Mouse (Mus musculus) liver, embryonic 13.5 days (tissue): ENCODE measurements around the gene Cemip2. TPM values are rescaled to one million over a fixed set of nuclear protein-coding genes. Genes with fewer than 3 reads are reported as not detected.

Source experiments
- ATAC-seq: fragments of 200-750 bp; cut with Nextera tagmentation; 2 replicates; pipeline ENCODE4 v1.8.0; 2017; ENCODE audit warnings: low read depth, mild to moderate bottlenecking, moderate number of reproducible peaks, moderate library complexity
- DNase-seq: peaks from one replicate; pipeline ENCODE4 v3.0.0; 2022
- H3K27ac ChIP-seq: fragments of 300-500 bp; sonication (generic); 2 replicates; pipeline ENCODE4 v1.5.1; 2015; ENCODE audit warnings: moderate library complexity, mild to moderate bottlenecking, inconsistent platforms
- H3K27me3 ChIP-seq: fragments of 300-500 bp; sonication (generic); 2 replicates; pipeline ENCODE4 v1.6.1; 2015; ENCODE audit warnings: mild to moderate bottlenecking, inconsistent platforms
- H3K36me3 ChIP-seq: fragments of 300-500 bp; sonication (generic); 2 replicates; pipeline ENCODE4 v1.6.1; 2015; ENCODE audit warnings: mild to moderate bottlenecking, inconsistent platforms
- H3K4me1 ChIP-seq: fragments of 300-500 bp; sonication (generic); replicated peaks from 2 replicates; pipeline ENCODE4 v1.6.1; 2015; ENCODE audit warnings: inconsistent platforms
- H3K4me2 ChIP-seq: fragments of 300-500 bp; sonication (generic); 2 replicates; pipeline ENCODE4 v1.6.1; 2015; ENCODE audit warnings: inconsistent platforms, mild to moderate bottlenecking, moderate library complexity
- H3K4me3 ChIP-seq: fragments of 300-500 bp; sonication (generic); replicated peaks from 2 replicates; pipeline ENCODE4 v1.5.1; 2015; ENCODE audit warnings: mild to moderate bottlenecking, inconsistent platforms
- H3K9ac ChIP-seq: fragments of 300-500 bp; sonication (generic); 2 replicates; pipeline ENCODE4 v1.6.1; 2015; ENCODE audit warnings: mild to moderate bottlenecking, inconsistent platforms
- H3K9me3 ChIP-seq: fragments of 300-500 bp; sonication (generic); replicated peaks from 2 replicates; pipeline ENCODE4 v1.6.1; 2016; ENCODE audit warnings: inconsistent platforms
- WGBS: fragments of 180-500 bp; shearing (Covaris S2); methylation state at CpG from one replicate; pipeline ENCODE4 v1.1.7; 2015; ENCODE audit not compliant: insufficient replicate concordance; 5-methylcytosine and 5-hydroxymethylcytosine counted together
- polyA plus RNA-seq: library from polyadenylated mRNA; unstranded; fragments of >200 nt; fragmentation: Nextera tagmentation; extraction: Ambion mirVana; gene quantifications from 2 replicates; pipeline ENCODE4 v1.2.1, GENCODE M21; 2015

Cemip2 gene
- polyA plus RNA-seq, 1 experiment from 2014 or later: 7.2 TPM

DNA sequence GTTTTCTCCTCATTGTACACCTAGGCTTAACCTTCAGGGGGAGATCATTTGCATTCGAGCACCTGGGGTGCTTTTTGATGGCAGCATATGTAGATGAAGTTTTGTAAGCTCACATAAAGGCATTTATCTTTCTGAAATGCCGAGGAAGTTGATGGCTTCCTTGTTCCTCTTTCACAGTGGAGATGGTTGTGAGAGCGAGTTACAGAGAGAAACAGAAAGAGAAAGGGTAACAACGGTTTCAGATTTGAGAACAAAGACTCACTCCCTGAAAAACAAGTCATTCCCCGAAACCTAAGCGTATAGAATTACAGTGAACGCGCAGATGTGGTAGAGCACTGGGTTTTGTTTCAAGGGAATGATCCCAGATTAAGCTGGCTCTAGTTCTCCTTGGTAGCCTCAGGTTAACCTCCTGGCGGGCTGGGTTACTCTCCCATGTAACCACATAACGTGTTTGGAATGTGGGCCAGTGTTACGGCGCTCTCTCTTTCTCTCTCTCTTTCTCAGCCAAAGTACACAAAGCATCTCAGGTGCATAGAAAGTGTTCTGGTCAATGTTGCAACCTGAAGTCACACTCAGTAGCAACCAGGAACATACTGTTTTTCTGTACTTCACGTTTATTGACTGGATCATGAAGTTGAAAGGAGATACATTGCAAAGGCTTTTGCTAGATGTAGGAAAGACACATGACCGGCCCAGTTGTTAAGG is 40.0 kb downstream of the Cemip2 start:
- DNase-seq: no peak
- Histone ChIP-seq H3K36me3 (peaks cover 23% of the 10 kb centered on the region), H3K27me3 (no peaks in the 10 kb centered on the region), H3K9me3 (no peaks in the 10 kb centered on the region), H3K4me1 (no peaks in the 10 kb centered on the region), H3K4me2 (no peak overlapping the region), H3K9ac (no peak overlapping the region), H3K27ac (no peak overlapping the region), H3K4me3 (no peak overlapping the region)
- WGBS: 73% methylated on average over 14 of the region's 14 CpGs
- ATAC-seq: no peak

DNA sequence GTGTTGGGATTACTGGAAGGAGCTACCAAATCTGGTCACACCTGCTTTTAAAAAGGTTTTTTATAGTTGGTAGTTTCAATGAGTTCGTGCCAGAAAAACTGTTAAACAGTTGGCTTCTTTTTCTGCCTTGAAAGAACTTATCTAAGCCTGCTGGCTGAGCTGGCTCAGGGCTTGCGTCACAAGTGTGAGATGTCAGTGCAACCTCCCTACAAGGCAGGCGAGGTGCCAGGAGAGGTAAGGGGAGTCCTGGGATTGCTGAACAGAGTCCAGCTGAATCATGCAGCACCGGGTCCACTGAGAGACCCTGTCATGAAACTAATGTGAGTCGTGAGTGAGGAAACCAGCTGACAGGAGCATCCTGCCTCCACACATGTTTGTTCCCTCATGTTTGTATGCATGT is 41.4 kb downstream of the Cemip2 start:
- Histone ChIP-seq H3K27ac (no peak overlapping the region), H3K4me3 (no peak overlapping the region), H3K9ac (no peak overlapping the region), H3K4me1 (no peaks in the 10 kb centered on the region), H3K27me3 (no peaks in the 10 kb centered on the region), H3K9me3 (no peaks in the 10 kb centered on the region), H3K4me2 (no peak overlapping the region), H3K36me3 (peaks cover 17% of the 10 kb centered on the region)
- no peak for ATAC-seq
- no peak for DNase-seq
- WGBS: 63% methylated on average over 5 of the region's 5 CpGs

DNA sequence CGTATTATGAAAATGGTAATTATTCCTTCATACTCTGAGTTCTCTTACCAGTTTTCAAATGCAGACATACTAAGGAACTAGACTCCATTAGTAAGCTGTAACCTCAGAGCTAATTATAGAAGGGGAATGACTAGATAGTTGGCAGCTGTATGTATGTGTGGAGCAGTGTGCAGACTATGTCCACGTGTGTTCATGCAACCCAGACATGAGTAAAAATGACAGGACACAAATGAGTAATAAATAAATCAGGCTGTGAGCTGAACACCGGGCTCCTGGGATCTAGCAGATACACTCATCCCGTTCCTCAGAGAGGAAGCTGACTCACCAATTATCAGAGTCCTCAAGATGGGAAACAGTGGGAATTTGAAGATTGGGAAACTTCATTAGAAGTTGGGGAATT is 42.0 kb downstream of the Cemip2 start:
- Histone ChIP-seq H3K9me3 (no peaks in the 10 kb centered on the region), H3K4me3 (no peak overlapping the region), H3K4me1 (no peaks in the 10 kb centered on the region), H3K4me2 (no peak overlapping the region), H3K27ac (no peak overlapping the region), H3K36me3 (peaks cover 17% of the 10 kb centered on the region), H3K9ac (no peak overlapping the region), H3K27me3 (no peaks in the 10 kb centered on the region)
- WGBS: 57% methylated on average over 4 of the region's 4 CpGs
- ATAC-seq (no peak), DNase-seq (no peak)

DNA sequence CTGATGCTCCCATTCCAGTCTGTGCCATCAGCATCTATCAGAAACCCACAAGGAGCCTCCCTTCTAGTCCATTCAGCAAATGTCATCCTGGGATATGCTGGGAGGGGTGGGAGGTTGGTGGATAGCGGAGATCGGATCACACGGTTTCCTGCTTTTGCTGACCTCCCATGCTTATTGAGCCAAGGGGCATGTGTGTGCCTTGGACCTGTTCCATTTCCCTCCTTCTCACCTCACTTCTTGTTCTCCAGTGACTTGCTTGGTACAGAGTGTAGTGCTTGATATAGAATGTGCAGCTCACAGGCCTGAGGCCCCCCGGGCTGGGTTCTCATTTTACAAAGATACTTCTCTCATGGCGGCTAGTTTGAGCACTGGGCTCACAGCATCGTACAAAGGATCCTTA is 43.7 kb downstream of the Cemip2 start:
- Histone ChIP-seq H3K27me3 (no peaks in the 10 kb centered on the region), H3K36me3 (peaks cover 12% of the 10 kb centered on the region; the same call in 1 of the 2 replicates)
- ATAC-seq: no peak

DNA sequence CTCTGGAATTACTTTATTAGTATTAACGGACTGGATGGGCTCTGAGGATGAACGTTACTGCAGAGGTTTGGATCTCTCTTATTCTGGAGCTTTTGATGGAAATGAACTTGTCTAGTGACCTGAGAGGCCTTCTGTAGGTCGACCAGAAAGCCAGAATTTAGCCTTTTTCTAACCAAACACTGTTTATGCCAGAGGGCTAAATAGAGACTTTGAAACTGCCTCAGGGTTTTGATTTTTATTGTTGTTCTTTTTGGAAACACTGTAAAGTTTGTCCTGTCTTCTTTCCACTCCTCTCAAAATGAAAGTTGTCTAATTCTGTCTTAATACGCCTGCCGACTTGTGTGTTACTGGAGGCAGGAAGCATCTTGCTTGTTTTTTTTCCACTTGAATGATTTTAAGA is 46.0 kb downstream of the Cemip2 start:
- DNase-seq: no peak
- Histone ChIP-seq H3K4me1 (no peaks in the 10 kb centered on the region), H3K27me3 (no peaks in the 10 kb centered on the region), H3K36me3 (no peaks in the 10 kb centered on the region), H3K4me3 (no peak overlapping the region), H3K9me3 (no peaks in the 10 kb centered on the region), H3K27ac (no peak overlapping the region), H3K4me2 (no peak overlapping the region), H3K9ac (no peak overlapping the region)
- no peak for ATAC-seq
- WGBS: 70% methylated on average over 5 of the region's 5 CpGs

More for the DNA sequence above, 43.7 kb downstream of the Cemip2 start:
- no peak overlapping the region for H3K9ac ChIP-seq
- H3K27ac ChIP-seq: no peak overlapping the region
- WGBS: 78% methylated on average over 6 of the region's 6 CpGs
- no peak for DNase-seq
- H3K4me3 ChIP-seq: no peak overlapping the region
- no peaks in the 10 kb centered on the region for H3K9me3 ChIP-seq
- H3K4me1 ChIP-seq: no peaks in the 10 kb centered on the region
- H3K4me2 ChIP-seq: no peak overlapping the region

DNA sequence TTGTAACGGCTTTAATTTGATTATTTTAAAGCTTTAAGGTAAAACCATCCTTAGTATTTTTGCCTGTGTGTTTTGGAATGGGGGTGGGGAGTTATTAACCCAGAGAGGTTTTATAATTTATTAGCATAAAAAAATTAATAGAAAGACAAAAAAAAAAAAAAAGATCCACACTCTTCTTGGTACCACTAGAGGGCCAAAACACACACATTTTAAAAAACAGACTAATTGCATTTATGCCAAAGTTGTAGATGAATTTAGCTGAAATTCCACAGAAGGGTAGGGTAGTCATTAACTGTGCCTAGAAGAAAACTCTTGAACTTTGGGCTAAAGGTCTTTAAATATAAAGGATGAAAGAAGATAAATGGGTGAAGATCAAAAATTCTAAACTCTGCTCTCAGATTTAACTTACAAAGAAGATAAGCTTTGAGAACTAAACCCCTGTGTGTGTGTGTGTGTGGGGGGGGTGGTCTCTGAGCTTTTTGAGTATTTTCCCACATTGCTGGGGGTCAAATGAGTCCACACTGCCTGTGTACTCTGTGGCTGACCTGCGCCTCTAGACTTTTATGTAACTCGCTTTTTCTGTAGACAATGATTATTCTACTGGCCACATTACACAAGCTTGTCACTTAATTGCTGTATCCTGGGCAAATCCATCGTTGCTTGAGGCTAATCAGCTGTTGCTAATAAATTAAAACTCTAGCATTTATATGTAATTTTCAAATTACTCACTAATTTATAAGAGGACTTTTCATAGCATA is 47.2 kb downstream of the Cemip2 start:
- Histone ChIP-seq H3K27ac (no peak overlapping the region), H3K9me3 (no peaks in the 10 kb centered on the region), H3K27me3 (no peaks in the 10 kb centered on the region), H3K4me3 (no peak overlapping the region), H3K4me2 (no peak overlapping the region), H3K9ac (no peak overlapping the region), H3K36me3 (0 out of 2 replicates have a peak, but pooled peaks cover 7% of the 10 kb centered on the region), H3K4me1 (no peaks in the 10 kb centered on the region)
- DNase-seq: no peak
- 77% methylated on average over 4 of the region's 4 CpGs for WGBS
- ATAC-seq: no peak

DNA sequence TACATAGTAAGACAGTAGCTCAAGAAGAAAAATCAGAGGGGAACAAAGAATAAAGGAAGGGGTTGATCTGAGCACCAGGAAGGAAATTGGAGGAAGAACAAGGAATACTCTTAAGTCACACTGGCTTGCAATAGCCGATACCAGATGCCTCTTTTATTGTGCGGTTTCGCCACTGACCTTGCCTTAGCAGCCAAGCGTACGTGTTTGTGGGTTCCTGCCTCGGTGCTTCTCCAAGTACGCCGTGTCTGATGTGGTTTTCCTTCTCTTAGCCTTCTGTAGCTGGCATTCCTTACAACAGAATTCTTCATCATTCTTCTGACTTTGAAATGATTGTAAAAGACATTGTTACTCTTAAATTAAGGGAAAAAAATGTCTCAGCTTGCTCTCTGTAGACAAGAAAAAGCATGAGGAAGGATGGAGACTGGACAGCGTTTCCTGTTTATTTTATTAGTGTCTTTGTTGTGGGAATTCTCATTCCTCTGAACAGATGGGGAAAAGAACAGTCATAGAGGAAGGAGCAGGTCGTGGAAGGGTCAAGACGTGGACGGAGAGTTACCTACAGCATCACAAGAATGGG is 55.4 kb downstream of the Cemip2 start:
- Histone ChIP-seq H3K4me1 (no peaks in the 10 kb centered on the region), H3K27me3 (no peaks in the 10 kb centered on the region), H3K4me2 (no peak overlapping the region), H3K9ac (no peak overlapping the region), H3K4me3 (no peak overlapping the region), H3K27ac (no peak overlapping the region), H3K36me3 (peaks cover 37% of the 10 kb centered on the region), H3K9me3 (no peaks in the 10 kb centered on the region)
- WGBS: 54% methylated on average over 12 of the region's 12 CpGs
- ATAC-seq (no peak), DNase-seq (no peak)

DNA sequence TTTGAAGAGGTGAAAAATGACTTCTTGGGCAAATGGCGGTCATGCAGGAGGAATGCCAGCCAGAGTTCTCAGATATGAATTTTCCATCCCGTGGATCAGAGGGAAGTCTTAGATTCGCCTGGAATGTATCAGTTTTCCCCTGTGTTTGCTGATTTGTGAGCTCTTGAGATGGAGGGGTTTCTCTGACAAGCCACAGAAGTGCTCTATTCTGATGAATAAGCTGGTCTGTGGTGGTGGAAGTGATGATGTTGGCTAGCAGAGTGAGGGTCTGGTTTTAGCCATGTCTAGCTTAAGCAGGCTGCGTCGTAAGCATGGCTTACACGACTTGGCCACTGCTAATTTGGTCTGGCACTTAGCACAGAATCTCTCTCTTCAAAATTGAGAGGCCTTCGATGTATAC is 56.8 kb downstream of the Cemip2 start:
- H3K9me3 ChIP-seq: no peaks in the 10 kb centered on the region
- H3K4me2 ChIP-seq: no peak overlapping the region
- H3K4me3 ChIP-seq: no peak overlapping the region
- no peak overlapping the region for H3K9ac ChIP-seq
- ATAC-seq (no peak), DNase-seq (no peak)
- peaks cover 34% of the 10 kb centered on the region for H3K36me3 ChIP-seq
- H3K4me1 ChIP-seq: no peaks in the 10 kb centered on the region
- H3K27me3 ChIP-seq: no peaks in the 10 kb centered on the region
- no peak overlapping the region for H3K27ac ChIP-seq
- WGBS: 76% methylated on average over 7 of the region's 7 CpGs

DNA sequence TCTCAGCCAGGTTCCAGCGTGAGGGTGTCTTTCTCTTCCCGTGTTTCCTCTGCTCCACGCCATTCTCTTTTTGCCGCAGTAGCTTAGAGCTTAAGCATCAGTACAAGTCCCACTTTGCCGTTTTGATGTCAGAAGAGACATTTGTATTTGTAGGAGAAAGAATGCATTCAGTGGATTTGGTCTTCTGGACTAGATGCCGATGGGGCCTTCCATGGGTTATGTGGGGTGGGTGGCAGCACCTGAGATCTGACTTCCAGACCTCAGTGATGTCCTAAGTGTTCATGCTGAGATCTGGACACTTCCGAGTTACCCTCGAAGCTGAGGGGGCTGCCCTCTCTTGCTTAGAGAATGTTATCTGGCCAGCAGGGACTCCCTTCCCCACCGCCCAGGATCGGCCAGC is 72.6 kb downstream of the Cemip2 start:
- Histone ChIP-seq H3K36me3 (peaks cover 15% of the 10 kb centered on the region; the same call in 1 of the 2 replicates), H3K27ac (no peak overlapping the region), H3K27me3 (no peaks in the 10 kb centered on the region), H3K9me3 (no peaks in the 10 kb centered on the region), H3K4me1 (no peaks in the 10 kb centered on the region), H3K4me3 (no peak overlapping the region), H3K9ac (no peak overlapping the region), H3K4me2 (no peak overlapping the region)
- no peak for ATAC-seq
- WGBS: 78% methylated on average over 10 of the region's 10 CpGs
- DNase-seq: no peak

DNA sequence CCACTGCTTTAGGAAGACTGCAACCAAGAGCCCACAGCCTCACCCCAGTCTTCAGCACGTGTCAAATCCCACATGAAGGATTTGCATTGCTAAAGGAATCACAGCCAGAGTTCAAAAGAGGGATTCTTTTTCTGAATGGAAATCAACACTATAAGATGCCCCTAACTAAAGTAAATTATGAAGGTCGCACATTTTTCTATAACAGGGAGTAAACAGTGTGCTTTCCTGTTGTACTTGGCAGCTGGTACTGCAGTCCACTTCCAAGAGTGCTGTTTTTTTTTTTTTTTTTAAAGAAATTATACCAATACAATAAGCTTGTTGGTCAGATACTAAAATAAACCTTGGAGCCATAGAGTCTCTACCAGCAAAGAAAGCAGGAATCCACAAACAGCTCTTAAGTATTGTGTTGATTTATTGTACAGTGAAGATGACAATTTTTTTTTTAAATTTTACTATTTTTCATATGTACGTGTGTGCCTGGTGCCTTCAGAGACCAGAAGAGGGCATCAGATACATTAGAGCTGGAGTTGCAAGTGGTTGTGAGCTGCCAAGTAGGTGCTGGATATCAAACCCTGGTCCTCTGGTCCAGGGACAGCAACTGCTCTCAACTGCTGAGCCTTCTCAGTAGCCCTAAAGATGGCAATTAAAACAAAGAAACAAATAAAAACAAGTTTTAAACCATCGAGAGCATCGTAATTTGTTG is 76.5 kb downstream of the Cemip2 start:
- no peak overlapping the region for H3K9ac ChIP-seq
- 75% methylated on average over 5 of the region's 5 CpGs for WGBS
- H3K27ac ChIP-seq: no peak overlapping the region
- ATAC-seq (no peak), DNase-seq (no peak)
- H3K4me3 ChIP-seq: no peak overlapping the region
- peaks cover 16% of the 10 kb centered on the region; the same call in 1 of the 2 replicates for H3K36me3 ChIP-seq
- H3K4me2 ChIP-seq: no peak overlapping the region
- H3K4me1 ChIP-seq: no peaks in the 10 kb centered on the region
- H3K27me3 ChIP-seq: no peaks in the 10 kb centered on the region
- H3K9me3 ChIP-seq: no peaks in the 10 kb centered on the region

DNA sequence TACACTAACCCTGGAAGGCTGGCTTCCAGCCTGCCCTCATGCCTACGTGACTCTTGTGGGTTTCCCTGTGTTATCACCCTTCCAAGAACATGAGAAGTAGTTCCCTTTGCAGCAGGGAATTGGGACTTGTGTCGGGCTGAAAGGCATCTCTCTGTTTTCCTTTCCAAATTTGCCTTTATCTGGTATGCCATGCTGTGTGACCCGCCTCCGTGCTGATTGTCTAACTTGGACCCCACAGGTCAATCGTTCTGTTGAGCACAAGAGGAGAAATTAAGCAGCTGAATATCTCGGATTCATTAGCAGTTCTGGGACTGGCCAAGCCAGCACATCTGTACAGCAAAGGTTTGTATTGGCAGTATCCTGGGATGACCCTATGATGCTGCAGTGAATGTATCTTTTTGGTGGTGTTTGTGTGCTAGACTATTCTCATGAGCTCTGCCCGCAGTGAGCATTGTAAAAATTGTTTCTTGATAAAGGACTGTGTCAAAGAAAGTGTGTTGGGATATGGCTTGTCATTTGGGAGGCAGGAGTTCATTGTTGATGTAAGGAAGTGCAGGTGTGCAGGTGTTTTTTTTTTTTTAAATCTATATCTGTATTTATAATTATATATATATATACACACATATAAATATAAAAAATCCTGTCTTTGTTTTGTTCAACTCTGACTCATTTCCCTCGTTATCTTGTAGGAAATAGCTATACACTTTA is 77.4 kb downstream of the Cemip2 start:
- DNase-seq (no peak), ATAC-seq (no peak)
- WGBS: 68% methylated on average over 8 of the region's 8 CpGs
- Histone ChIP-seq H3K27me3 (no peaks in the 10 kb centered on the region), H3K36me3 (peaks cover 16% of the 10 kb centered on the region; the same call in 1 of the 2 replicates), H3K9ac (no peak overlapping the region), H3K4me3 (no peak overlapping the region), H3K9me3 (no peaks in the 10 kb centered on the region), H3K4me1 (no peaks in the 10 kb centered on the region), H3K4me2 (no peak overlapping the region), H3K27ac (no peak overlapping the region)
